8 mouse cellular contexts compared by ENCODE assay signal in the genomic region with DNA sequence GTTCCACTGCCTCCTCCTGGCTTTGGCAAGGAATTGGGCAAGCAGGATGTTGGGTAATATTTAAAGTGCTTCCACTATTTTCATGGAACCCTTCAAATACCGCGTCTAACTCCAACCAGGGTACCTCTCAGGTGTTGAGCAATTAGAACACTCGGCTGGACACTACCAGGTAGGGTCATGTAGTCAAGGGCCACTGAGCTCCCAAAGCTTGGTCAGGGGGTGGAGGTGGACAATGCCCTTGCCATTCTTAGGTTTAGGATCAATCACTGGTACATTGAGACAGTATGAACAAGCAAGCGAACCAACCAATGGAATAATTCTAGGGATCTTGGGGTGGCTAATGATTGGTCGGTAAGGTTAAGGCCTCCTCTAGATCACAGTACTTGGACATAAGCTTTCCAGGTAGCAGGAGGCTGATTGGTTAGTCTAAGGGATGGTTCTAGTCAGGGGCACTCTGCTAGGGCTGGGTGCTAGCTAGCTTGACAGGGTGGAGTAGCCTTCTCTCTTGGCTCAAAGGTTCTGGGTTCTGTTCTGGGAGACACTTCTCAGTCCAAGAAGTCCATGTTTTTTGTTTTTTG. TPM values are rescaled to one million over a fixed set of nuclear protein-coding genes. Genes with fewer than 3 reads are reported as not detected.
DNase-seq lines count a peak whose midpoint lies in the region; ATAC-seq lines count a peak whose summit lies in the region.

No protein-coding gene starts in this region.

- no peak overlapping the region for H3K27ac ChIP-seq in heart, embryonic 14.5 days (replicated peaks in 1 of 2; ENCODE audit: control insufficient read depth in 1 of 2, insufficient read depth in 1 of 2, low read depth in 2 of 2, low read length in 2 of 2)
- peak overlapping the region; percentile 56 for H3K27ac ChIP-seq in brown adipose tissue, adult 24 weeks (replicated peaks; ENCODE audit: low read depth, low read length)
- no peak overlapping the region for H3K27ac ChIP-seq in hindbrain, embryonic 12.5 days

- H3K4me2 ChIP-seq in heart, embryonic 14.5 days (ENCODE audit: low read length): peak overlapping the region; percentile 70
- H3K4me2 ChIP-seq in hindbrain, embryonic 12.5 days (replicated peaks): peak overlapping the region; percentile 96

- H3K9ac ChIP-seq in heart, embryonic 14.5 days (ENCODE audit: low read length): peak overlapping the region; percentile 63; the same call in 1 of the 2 replicates
- no peak overlapping the region for H3K9ac ChIP-seq in hindbrain, embryonic 12.5 days

- intact Hi-C loops in heart, postnatal 36 days (cut with DNase I): no loop called here

- H3K36me3 ChIP-seq in heart, embryonic 14.5 days (ENCODE audit: control insufficient read depth, insufficient read depth, low read length): peaks cover 21% of the 10 kb centered on the region
- peaks cover 26% of the 10 kb centered on the region for H3K36me3 ChIP-seq in hindbrain, embryonic 12.5 days

- peaks cover 20 to 33% of the 10 kb centered on the region in 2 experiments for H3K4me1 ChIP-seq in heart, embryonic 14.5 days (ENCODE audit: control insufficient read depth in 2 of 2, insufficient read depth in 2 of 2, low read length in 2 of 2)
- peaks cover 8% of the 10 kb centered on the region; the same call in 1 of the 2 replicates for H3K4me1 ChIP-seq in brown adipose tissue, adult 24 weeks (ENCODE audit: control insufficient read depth, insufficient read depth, insufficient read length, low read length)
- peaks cover 50% of the 10 kb centered on the region for H3K4me1 ChIP-seq in hindbrain, embryonic 12.5 days

- no peak for DNase-seq in heart, postnatal 36 days
- DNase-seq in lung, postnatal 25 days (ENCODE audit: low spot score): peak; percentile 82
- DNase-seq in adrenal gland, postnatal 10 days: no peak
- no peak for DNase-seq in layer of hippocampus, adult 11-12 months (ENCODE audit: low spot score)

- no peak for ATAC-seq in heart, embryonic 14.5 days (ENCODE audit: insufficient number of reproducible peaks, insufficient read depth, low FRiP score, low read depth)
- 0 out of 2 replicates have a peak, but pooled peaks have one; percentile 1 for ATAC-seq in hindbrain, embryonic 12.5 days (ENCODE audit: low FRiP score)
- ATAC-seq in activated CD4-positive, CD25-positive, alpha-beta regulatory T cell, adult 4 months: no peak

- peak overlapping the region; percentile 38 to 43; a peak in 3 of 4 replicates for H3K4me3 ChIP-seq in heart, embryonic 14.5 days (ENCODE audit: control insufficient read depth in 1 of 2, insufficient read depth in 1 of 2, low read depth in 1 of 2, low read length in 2 of 2)
- peak overlapping the region; percentile 34 for H3K4me3 ChIP-seq in brown adipose tissue, adult 24 weeks (ENCODE audit: insufficient read depth, low read depth, low read length)
- H3K4me3 ChIP-seq in hindbrain, embryonic 12.5 days: peak overlapping the region; percentile 53

- H3K9me3 ChIP-seq in heart, embryonic 14.5 days (ENCODE audit: control insufficient read depth, low read length): no peaks in the 10 kb centered on the region
- H3K9me3 ChIP-seq in hindbrain, embryonic 12.5 days (replicated peaks): no peaks in the 10 kb centered on the region

- peaks cover 25% of the 10 kb centered on the region for H3K27me3 ChIP-seq in heart, embryonic 14.5 days (ENCODE audit: control insufficient read depth, insufficient read depth, low read length)
- peaks cover 20% of the 10 kb centered on the region for H3K27me3 ChIP-seq in hindbrain, embryonic 12.5 days

- 29% methylated on average over 5 of the region's 5 CpGs for WGBS in heart, embryonic 14.5 days
- 29% methylated on average over 5 of the region's 5 CpGs for WGBS in hindbrain, embryonic 12.5 days

RNA-seq across cellular contexts. Expression of a gene that starts 3.2 kb away (rescaled TPM):
- 1.3 and 1.6 TPM in 2 replicates for polyA plus RNA-seq in heart, embryonic 14.5 days (2014; fragmentation: Nextera tagmentation; extraction: Ambion mirVana)
- under 1 TPM; 0.58 to 0.68 TPM for total RNA-seq in heart, postnatal 36 days (2021)
- 0.52 and 1.6 TPM in 2 replicates for polyA plus RNA-seq in brown adipose tissue, adult 24 weeks (2012; ENCODE audit: insufficient read depth, insufficient read length, missing spikeins)
- polyA plus RNA-seq in hindbrain, embryonic 12.5 days (2016; fragmentation: Nextera tagmentation; extraction: Ambion mirVana): 10.9 and 12.1 TPM in 2 replicates
- not detected for polyA plus RNA-seq in activated CD4-positive, CD25-positive, alpha-beta regulatory T cell, adult 4 months (2017; shearing (Covaris generic))
- total RNA-seq in adrenal gland, postnatal 10 days (2021): 1 to 10 TPM; 3.1 to 4.2 TPM

RNA-seq across cellular contexts. Expression of a gene that starts 7.2 kb away (rescaled TPM):
- polyA plus RNA-seq in heart, embryonic 14.5 days (2014; fragmentation: Nextera tagmentation; extraction: Ambion mirVana): 4.3 and 4.5 TPM in 2 replicates
- 1 to 10 TPM; 8.4 to 9.4 TPM for total RNA-seq in heart, postnatal 36 days (2021)
- 2.7 and 7.0 TPM in 2 replicates for polyA plus RNA-seq in brown adipose tissue, adult 24 weeks (2012; ENCODE audit: insufficient read depth, insufficient read length, missing spikeins)
- polyA plus RNA-seq in hindbrain, embryonic 12.5 days (2016; fragmentation: Nextera tagmentation; extraction: Ambion mirVana): 13.5 and 17.0 TPM in 2 replicates
- under 1 TPM; 0.45 to 0.60 TPM for polyA plus RNA-seq in activated CD4-positive, CD25-positive, alpha-beta regulatory T cell, adult 4 months (2017; shearing (Covaris generic))
- 10 to 100 TPM; 12.0 to 16.4 TPM for total RNA-seq in adrenal gland, postnatal 10 days (2021)

RNA-seq across cellular contexts. Expression of a gene that starts 8.1 kb away (rescaled TPM):
- polyA plus RNA-seq in heart, embryonic 14.5 days (2014; fragmentation: Nextera tagmentation; extraction: Ambion mirVana): 5.2 and 5.4 TPM in 2 replicates
- 1 to 10 TPM; 2.1 to 3.2 TPM for total RNA-seq in heart, postnatal 36 days (2021)
- polyA plus RNA-seq in brown adipose tissue, adult 24 weeks (2012; ENCODE audit: insufficient read depth, insufficient read length, missing spikeins): 2.2 and 4.2 TPM in 2 replicates
- polyA plus RNA-seq in hindbrain, embryonic 12.5 days (2016; fragmentation: Nextera tagmentation; extraction: Ambion mirVana): 14.8 and 15.6 TPM in 2 replicates
- polyA plus RNA-seq in activated CD4-positive, CD25-positive, alpha-beta regulatory T cell, adult 4 months (2017; shearing (Covaris generic)): 1 to 10 TPM; 6.6 to 8.8 TPM
- 1 to 10 TPM; 7.2 to 9.8 TPM for total RNA-seq in adrenal gland, postnatal 10 days (2021)

RNA-seq across cellular contexts. Expression of a gene that starts 38.8 kb away (rescaled TPM):
- polyA plus RNA-seq in heart, embryonic 14.5 days (2014; fragmentation: Nextera tagmentation; extraction: Ambion mirVana): 27.8 and 29.1 TPM in 2 replicates
- total RNA-seq in heart, postnatal 36 days (2021): 1 to 10 TPM in 1 of 2 experiments, under 1 TPM in 1; 0.92 to 1.1 TPM
- polyA plus RNA-seq in brown adipose tissue, adult 24 weeks (2012; ENCODE audit: insufficient read depth, insufficient read length, missing spikeins): 0.79 TPM in 1 of 2 replicates, not detected in the other
- polyA plus RNA-seq in hindbrain, embryonic 12.5 days (2016; fragmentation: Nextera tagmentation; extraction: Ambion mirVana): 49.2 and 53.3 TPM in 2 replicates
- polyA plus RNA-seq in activated CD4-positive, CD25-positive, alpha-beta regulatory T cell, adult 4 months (2017; shearing (Covaris generic)): 10 to 100 TPM in 1 of 2 experiments, 1 to 10 TPM in 1; 9.2 to 12.3 TPM
- total RNA-seq in adrenal gland, postnatal 10 days (2021): 10 to 100 TPM in 1 of 2 experiments, 1 to 10 TPM in 1; 10.0 to 15.9 TPM

RNA-seq across cellular contexts. Expression of a gene that starts 43.0 kb away (rescaled TPM):
- polyA plus RNA-seq in heart, embryonic 14.5 days (2014; fragmentation: Nextera tagmentation; extraction: Ambion mirVana): 581 and 616 TPM in 2 replicates
- 100 to 1,000 TPM; 227 to 247 TPM for total RNA-seq in heart, postnatal 36 days (2021)
- 241 and 250 TPM in 2 replicates for polyA plus RNA-seq in brown adipose tissue, adult 24 weeks (2012; ENCODE audit: insufficient read depth, insufficient read length, missing spikeins)
- 558 and 595 TPM in 2 replicates for polyA plus RNA-seq in hindbrain, embryonic 12.5 days (2016; fragmentation: Nextera tagmentation; extraction: Ambion mirVana)
- 100 to 1,000 TPM; 152 to 192 TPM for polyA plus RNA-seq in activated CD4-positive, CD25-positive, alpha-beta regulatory T cell, adult 4 months (2017; shearing (Covaris generic))
- total RNA-seq in adrenal gland, postnatal 10 days (2021): 100 to 1,000 TPM; 286 to 329 TPM
